ENCODE assay signal across 7 mouse cellular contexts in the genomic region with DNA sequence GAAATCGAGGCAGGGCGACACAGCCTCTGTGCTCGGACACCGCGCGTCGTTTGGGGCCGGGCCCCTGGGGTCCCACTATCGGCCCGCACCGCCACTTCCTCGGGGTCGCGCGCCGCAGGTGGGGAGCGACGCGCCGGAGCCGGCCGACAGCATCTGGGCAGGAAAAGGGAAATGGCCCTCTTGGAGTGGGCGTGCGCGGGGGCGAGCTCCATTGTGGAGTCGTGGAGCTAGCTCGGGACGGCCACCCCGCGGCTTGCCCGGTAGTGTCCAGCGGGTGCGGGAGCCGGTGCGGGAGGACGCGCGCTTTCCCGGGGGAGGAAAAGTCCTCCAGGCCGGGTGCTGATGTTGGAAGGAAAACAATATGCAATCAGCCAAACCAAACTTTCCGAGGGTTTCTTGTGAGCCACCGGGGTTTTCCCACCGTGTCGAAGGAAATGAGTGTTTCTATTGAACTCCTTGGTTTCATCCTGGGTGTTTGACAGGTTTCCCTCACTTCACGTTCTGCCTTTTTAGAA. TPM values are rescaled to one million over a fixed set of nuclear protein-coding genes. Genes with fewer than 3 reads are reported as not detected.
DNase-seq lines count a peak whose midpoint lies in the region; ATAC-seq and TF ChIP-seq lines count a peak whose summit lies in the region.

No protein-coding gene starts in this region.

- peaks cover under 1 to 2% of the 10 kb centered on the region in 2 experiments; a peak in 3 of 4 replicates for H3K4me1 ChIP-seq in ES-E14 (ENCODE audit: control insufficient read depth in 2 of 2, insufficient read depth in 2 of 2, low read length in 2 of 2, poor library complexity in 1 of 2)
- H3K4me1 ChIP-seq in forebrain, embryonic 11.5 days (replicated peaks; ENCODE audit: control insufficient read depth, insufficient read depth, low read length) = peaks cover 2% of the 10 kb centered on the region; the same call in 1 of the 2 replicates

- peak overlapping the region; percentile 72 for H3K4me2 ChIP-seq in forebrain, embryonic 11.5 days (ENCODE audit: low read depth, low read length, severe bottlenecking)

- no peak for DNase-seq in ES-E14 (ENCODE audit: low read depth, low spot score)
- DNase-seq in adrenal gland, postnatal 10 days = peak; percentile 75
- peak; percentile 79 for DNase-seq in forebrain, embryonic 11.5 days (ENCODE audit: low spot score)
- DNase-seq in heart, postnatal 25 days (ENCODE audit: low spot score) = peak; percentile 36
- peak; percentile 29 to 32 for DNase-seq in layer of hippocampus, postnatal 25 days (ENCODE audit: extremely low spot score in 1 of 2, low spot score in 1 of 2)
- DNase-seq in lung, postnatal 36 days = peak; percentile 74
- DNase-seq in right cerebral cortex, postnatal 14 days = peak; percentile 63

- peak overlapping the region; percentile 70 for H3K9ac ChIP-seq in ES-E14 (ENCODE audit: insufficient read depth, low read depth, low read length, poor library complexity, severe bottlenecking)
- H3K9ac ChIP-seq in forebrain, embryonic 11.5 days (ENCODE audit: low read length) = peak overlapping the region; percentile 93

- no peaks in the 10 kb centered on the region for H3K36me3 ChIP-seq in ES-E14 (ENCODE audit: control insufficient read depth, insufficient read depth, low read length, poor library complexity, severe bottlenecking)
- no peaks in the 10 kb centered on the region for H3K36me3 ChIP-seq in forebrain, embryonic 11.5 days (ENCODE audit: control insufficient read depth, insufficient read depth, low read length)

- intact Hi-C loops in heart, postnatal 25 days (cut with DNase I) = loop anchor here (5.0 kb wide), 1 partner anchor 62 kb away; the partner anchor contains the start of gene Ier5

- no peak overlapping the region for H3K27ac ChIP-seq in ES-E14 (ENCODE audit: insufficient read depth, low read depth, low read length, poor library complexity, severe bottlenecking)
- H3K27ac ChIP-seq in forebrain, embryonic 11.5 days (ENCODE audit: low read depth, low read length) = peak overlapping the region; percentile 66

- WGBS in forebrain, embryonic 11.5 days = under 1% methylated on average over 46 of the region's 46 CpGs

- H3K27me3 ChIP-seq in forebrain, embryonic 11.5 days (ENCODE audit: control insufficient read depth, insufficient read depth, low read length) = no peaks in the 10 kb centered on the region

- peak; percentile 72 for ATAC-seq in forebrain, embryonic 11.5 days (replicated peaks; ENCODE audit: low FRiP score)

- H3K9me3 ChIP-seq in ES-E14 (ENCODE audit: control insufficient read depth, insufficient read depth, low read depth, low read length) = no peaks in the 10 kb centered on the region
- H3K9me3 ChIP-seq in forebrain, embryonic 11.5 days (ENCODE audit: control insufficient read depth, low read length) = no peaks in the 10 kb centered on the region

- in situ Hi-C loops in ES-E14 (cut with MboI; ENCODE audit: low sequenced_read_pairs in 2 of 2, unreplicated experiment in 2 of 2) = no loop called here

- H3K4me3 ChIP-seq in ES-E14 (ENCODE audit: insufficient read depth in 1 of 2, low read depth in 1 of 2, low read length in 2 of 2, poor library complexity in 1 of 2, severe bottlenecking in 1 of 2) = peak overlapping the region; percentile 84 to 98
- peak overlapping the region; percentile 96 for H3K4me3 ChIP-seq in forebrain, embryonic 11.5 days (ENCODE audit: low read depth, low read length)

TF ChIP-seq in ES-E14, 5 proteins besides CTCF, POLR2A, EP300 and RAD21:
- no peak for TF ChIP-seq HCFC1 (IDR thresholded peaks at IDR 0.05; ENCODE audit: borderline replicate concordance, insufficient read depth, low read length)
- TF ChIP-seq ZNF384 (IDR thresholded peaks at IDR 0.05; ENCODE audit: low read depth, low read length) = no peak
- no peak for TF ChIP-seq CHD2 (IDR thresholded peaks at IDR 0.05; ENCODE audit: low read depth, low read length)

RNA-seq across cellular contexts. Expression of gene Stx6, which starts 0.5 kb away (rescaled TPM):
- total RNA-seq in ES-E14 (2012; rRNA removed) = 22.7 and 23.9 TPM in 2 replicates
- 10 to 100 TPM; 47.9 to 65.0 TPM for total RNA-seq in adrenal gland, postnatal 10 days (2021)
- 102 and 119 TPM in 2 replicates for polyA plus RNA-seq in forebrain, embryonic 11.5 days (2014; fragmentation: Nextera tagmentation; extraction: Ambion mirVana)
- 10 to 100 TPM; 25.2 to 26.5 TPM for total RNA-seq in heart, postnatal 25 days (2021)
- 100 to 1,000 TPM; 118 to 122 TPM for total RNA-seq in layer of hippocampus, postnatal 25 days (2021)

RNA-seq across cellular contexts. Expression of gene Mr1, which starts 12.4 kb away (rescaled TPM):
- total RNA-seq in ES-E14 (2012; rRNA removed) = not detected in 2 replicates
- 10 to 100 TPM; 13.4 to 18.6 TPM for total RNA-seq in adrenal gland, postnatal 10 days (2021)
- 0.55 and 0.96 TPM in 2 replicates for polyA plus RNA-seq in forebrain, embryonic 11.5 days (2014; fragmentation: Nextera tagmentation; extraction: Ambion mirVana)
- total RNA-seq in heart, postnatal 25 days (2021) = 1 to 10 TPM; 5.9 to 6.4 TPM
- total RNA-seq in layer of hippocampus, postnatal 25 days (2021) = 1 to 10 TPM; 2.2 to 3.3 TPM

RNA-seq across cellular contexts. Expression of gene Ier5, which starts 59.6 kb away (rescaled TPM):
- 7.2 and 11.7 TPM in 2 replicates for total RNA-seq in ES-E14 (2012; rRNA removed)
- 10 to 100 TPM; 10.8 to 12.6 TPM for total RNA-seq in adrenal gland, postnatal 10 days (2021)
- polyA plus RNA-seq in forebrain, embryonic 11.5 days (2014; fragmentation: Nextera tagmentation; extraction: Ambion mirVana) = 19.4 and 28.0 TPM in 2 replicates
- 10 to 100 TPM; 12.7 to 16.5 TPM for total RNA-seq in heart, postnatal 25 days (2021)
- total RNA-seq in layer of hippocampus, postnatal 25 days (2021) = 10 to 100 TPM; 28.2 to 28.6 TPM
